Mouse (Mus musculus) adrenal gland, adult 2 months (tissue): ENCODE data around the gene Lsmem1. TPM values are rescaled to one million over a fixed set of nuclear protein-coding genes. Genes with fewer than 3 reads are reported as not detected.

Source experiments
- DNase-seq: peaks from one replicate; pipeline ENCODE4 v3.0.0; 2021
- microRNA-seq, 2 experiments: library from miRNA; unstranded; fragments of <30 nt; microRNA quantifications; one replicate each; pipeline ENCODE4 v1.2.0; 2021
- polyA plus RNA-seq: library from polyadenylated mRNA; depleted of rRNA; stranded (reverse); fragments of >200 nt; gene quantifications from 2 replicates; pipeline ENCODE4 v1.2.3, GENCODE M21; 2012; rRNA removed
- total RNA-seq, 2 experiments: library from RNA; stranded (reverse); gene quantifications; 2 replicates each; pipeline ENCODE4 v1.2.3; 2021

The Lsmem1 gene
- total and polyA plus RNA-seq, 3 experiments = 0.12 TPM; not detected in 2

GRCm38 (mm10) chr12:40140706-40141105 lies 58.6 kb downstream of the Lsmem1 start:
- no peak for DNase-seq

GRCm38 (mm10) chr12:40139484-40140245 lies 59.6 kb downstream of the Lsmem1 start:
- no peak for DNase-seq

GRCm38 (mm10) chr12:40134529-40134928 lies 64.8 kb downstream of the Lsmem1 start:
- DNase-seq = no peak

GRCm38 (mm10) chr12:40133573-40134271 lies 65.6 kb downstream of the Lsmem1 start, which contains the start of gene Scin:
TSS of gene Scin (minus strand) at chr12:40134228.
- peak; percentile 29 for DNase-seq

GRCm38 (mm10) chr12:40133194-40133572 lies 66.1 kb downstream of the Lsmem1 start:
- DNase-seq = no peak

Small RNA genes within 50 kb of the gene (microRNA-seq; reads per million reads assigned to microRNA genes)
- 0 to 1.1 reads per million in 2 experiments for gene Mir1938

Other genes with a start within 250 kb of the Lsmem1 start
- 10 to 100 TPM; 91.3 to 99.1 TPM for gene Arl4a, start 161.5 kb downstream of the Lsmem1 start, total RNA-seq
- 6.8 and 9.9 TPM in 2 replicates for gene Arl4a, start 161.5 kb downstream of the Lsmem1 start, polyA plus RNA-seq
- 1 to 10 TPM; 1.0 to 1.6 TPM for gene Scin, start 65.3 kb downstream of the Lsmem1 start, total RNA-seq
- 0.49 and 0.59 TPM in 2 replicates for gene Scin, start 65.3 kb downstream of the Lsmem1 start, polyA plus RNA-seq
- 100 to 1,000 TPM; 149 to 180 TPM for gene Ifrd1, start 49.0 kb upstream of the Lsmem1 start, total RNA-seq
- 40.2 and 58.2 TPM in 2 replicates for gene Ifrd1, start 49.0 kb upstream of the Lsmem1 start, polyA plus RNA-seq
- 10 to 100 TPM; 14.2 to 16.3 TPM for gene Zfp277, start 246.4 kb upstream of the Lsmem1 start, total RNA-seq
- gene Zfp277, start 246.4 kb upstream of the Lsmem1 start, polyA plus RNA-seq = 2.0 and 2.1 TPM in 2 replicates
- gene Dock4, start 246.5 kb upstream of the Lsmem1 start, total RNA-seq = 10 to 100 TPM; 14.5 to 15.5 TPM
- 4.3 and 4.7 TPM in 2 replicates for gene Dock4, start 246.5 kb upstream of the Lsmem1 start, polyA plus RNA-seq